Mouse (Mus musculus) embryonic facial prominence, embryonic 14.5 days (tissue): Measurements from ENCODE around the gene Borcs5. TPM values are rescaled to one million over a fixed set of nuclear protein-coding genes. Genes with fewer than 3 reads are reported as not detected.
"Not testable (repeated sequence)": the region's sequence is repeated elsewhere in the genome, so short reads cannot be mapped to it uniquely, and the experiment has no call there.

Experiments used
- ATAC-seq: fragments of 200-750 bp; cut with Nextera tagmentation; 2 replicates; pipeline ENCODE4 v1.8.0; 2017; ENCODE audit warnings: low read depth, moderate number of reproducible peaks, moderate TSS enrichment
- DNase-seq: peaks from one replicate; pipeline ENCODE4 v3.0.0-alpha.2; 2015; ENCODE audit warnings: low spot score
- H3K27ac ChIP-seq: fragments of 300-500 bp; sonication (generic); replicated peaks from 2 replicates; pipeline ENCODE4 v1.5.1; 2014; ENCODE audit warnings: low read depth, mild to moderate bottlenecking, low read length, moderate library complexity
- H3K27me3 ChIP-seq: fragments of 300-500 bp; sonication (generic); replicated peaks from 2 replicates; pipeline ENCODE4 v1.6.1; 2014; ENCODE audit warnings: low read length; ENCODE audit not compliant: control insufficient read depth, insufficient read depth
- H3K36me3 ChIP-seq: fragments of 300-500 bp; sonication (generic); 2 replicates; pipeline ENCODE4 v1.6.1; 2014; ENCODE audit warnings: low read length, mixed read lengths; ENCODE audit not compliant: control insufficient read depth, insufficient read depth
- H3K4me1 ChIP-seq: fragments of 300-500 bp; sonication (generic); 2 replicates; pipeline ENCODE4 v1.6.1; 2014; ENCODE audit warnings: antibody characterized with exemption, low read length; ENCODE audit not compliant: control insufficient read depth, insufficient read depth
- H3K4me2 ChIP-seq: fragments of 300-500 bp; sonication (generic); 2 replicates; pipeline ENCODE4 v1.6.1; 2014; ENCODE audit warnings: low read depth, mild to moderate bottlenecking, low read length, moderate library complexity, mixed read lengths
- H3K4me3 ChIP-seq: fragments of 300-500 bp; sonication (generic); 2 replicates; pipeline ENCODE4 v1.5.1; 2014; ENCODE audit warnings: low read depth, mild to moderate bottlenecking, low read length
- H3K9ac ChIP-seq: fragments of 300-500 bp; sonication (generic); 2 replicates; pipeline ENCODE4 v1.6.1; 2014; ENCODE audit warnings: low read depth, mild to moderate bottlenecking, low read length, moderate library complexity, mixed read lengths
- H3K9me3 ChIP-seq: fragments of 300-500 bp; sonication (generic); 2 replicates; pipeline ENCODE4 v1.6.1; 2016; ENCODE audit warnings: low read length; ENCODE audit not compliant: control insufficient read depth
- WGBS: fragments of 180-500 bp; shearing (Covaris S2); extraction: QIAGEN DNeasy Blood & Tissue Kit; methylation state at CpG from one replicate; pipeline ENCODE4 v1.1.7; 2014; 5-methylcytosine and 5-hydroxymethylcytosine counted together
- polyA plus RNA-seq: library from polyadenylated mRNA; unstranded; fragments of >200 nt; fragmentation: Nextera tagmentation; extraction: Ambion mirVana; gene quantifications from 2 replicates; pipeline ENCODE4 v1.2.1, GENCODE M21; 2014

Borcs5 gene
- polyA plus RNA-seq, 1 experiment from 2014 or later, result 18.0 TPM

DNA sequence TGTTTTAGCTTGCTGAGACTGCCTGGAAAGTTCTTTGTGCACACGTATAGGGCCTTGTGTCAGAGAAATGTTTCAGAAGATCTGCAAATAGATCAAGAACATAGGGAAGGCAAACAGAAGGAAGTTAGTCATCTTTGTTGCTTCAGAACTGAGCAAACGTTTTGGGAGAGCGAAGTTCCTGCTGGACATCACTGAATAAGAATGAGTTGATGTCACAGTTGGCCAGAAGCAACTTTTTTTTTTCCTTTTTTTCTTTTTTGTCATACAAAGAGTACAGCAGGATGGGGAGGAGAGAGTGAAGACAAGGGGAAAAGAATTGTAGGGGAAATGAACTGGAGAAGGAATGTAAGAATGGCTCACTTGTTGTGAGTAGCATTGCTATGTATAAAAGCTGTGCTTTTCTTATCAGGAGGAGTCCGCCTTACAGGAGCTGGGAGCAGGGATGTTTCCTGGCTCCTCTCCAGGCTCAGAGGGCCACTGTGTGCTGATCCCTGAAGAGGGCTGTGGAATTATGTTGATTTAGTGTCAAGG is 31.6 kb downstream of the Borcs5 start:
- Histone ChIP-seq H3K4me3 (no peak overlapping the region), H3K27ac (no peak overlapping the region), H3K9me3 (no peaks in the 10 kb centered on the region), H3K4me1 (peaks cover 5% of the 10 kb centered on the region; the same call in 1 of the 2 replicates), H3K4me2 (no peak overlapping the region), H3K9ac (no peak overlapping the region), H3K36me3 (no peaks in the 10 kb centered on the region), H3K27me3 (no peaks in the 10 kb centered on the region)
- DNase-seq (peak; percentile 31), ATAC-seq (no peak)
- 52% methylated on average over 4 of the region's 4 CpGs for WGBS

DNA sequence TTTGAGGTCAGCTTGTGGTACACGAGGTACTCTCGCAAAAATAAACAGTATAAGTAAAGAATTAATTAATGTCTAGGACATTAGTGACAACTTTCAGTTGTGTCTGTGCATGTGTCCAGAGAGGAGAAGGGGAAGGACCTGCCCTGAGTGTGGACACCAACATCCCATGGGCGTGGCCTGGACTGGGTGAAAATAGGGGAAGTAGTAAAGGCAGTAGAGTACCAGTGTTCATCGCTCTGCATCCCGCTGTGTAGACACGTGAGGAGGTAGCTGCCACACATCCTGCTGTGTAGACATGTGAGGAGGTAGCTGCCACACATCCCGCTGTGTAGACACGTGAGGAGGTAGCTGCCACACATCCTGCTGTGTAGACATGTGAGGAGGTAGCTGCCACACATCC is 34.4 kb downstream of the Borcs5 start:
- not testable (repeated sequence) for H3K4me3 ChIP-seq, H3K27ac ChIP-seq, ATAC-seq, H3K9ac ChIP-seq, H3K4me2 ChIP-seq, H3K27me3 ChIP-seq, DNase-seq, H3K4me1 ChIP-seq, H3K9me3 ChIP-seq, H3K36me3 ChIP-seq
- 86% methylated on average over 6 of the region's 8 CpGs for WGBS

DNA sequence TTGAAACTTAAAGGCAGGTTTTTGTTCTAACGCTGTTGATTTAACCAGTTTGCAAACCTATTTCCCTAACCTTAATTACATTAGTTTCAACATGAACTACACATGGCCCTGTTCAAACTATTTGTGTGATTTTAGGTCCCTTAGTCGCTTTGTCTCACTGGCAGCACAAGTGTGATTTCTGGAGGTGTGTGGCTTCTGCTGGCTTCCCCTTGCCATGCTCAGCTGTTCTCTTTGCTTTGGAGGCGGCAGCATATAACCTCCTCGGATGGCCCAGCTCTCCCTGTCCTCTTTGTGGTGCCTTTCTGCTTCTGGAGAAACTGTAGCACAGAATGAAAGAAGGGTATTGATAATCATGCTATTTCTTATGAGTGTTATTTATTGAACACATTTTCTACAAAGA is 38.2 kb downstream of the Borcs5 start:
- no peak overlapping the region for H3K4me3 ChIP-seq
- DNase-seq (no peak), ATAC-seq (no peak)
- no peaks in the 10 kb centered on the region for H3K9me3 ChIP-seq
- no peak overlapping the region for H3K27ac ChIP-seq
- 84% methylated on average over 4 of the region's 4 CpGs for WGBS
- H3K27me3 ChIP-seq, result no peaks in the 10 kb centered on the region
- H3K9ac ChIP-seq, result no peak overlapping the region
- H3K36me3 ChIP-seq, result no peaks in the 10 kb centered on the region
- H3K4me2 ChIP-seq, result no peak overlapping the region
- H3K4me1 ChIP-seq, result no peaks in the 10 kb centered on the region

DNA sequence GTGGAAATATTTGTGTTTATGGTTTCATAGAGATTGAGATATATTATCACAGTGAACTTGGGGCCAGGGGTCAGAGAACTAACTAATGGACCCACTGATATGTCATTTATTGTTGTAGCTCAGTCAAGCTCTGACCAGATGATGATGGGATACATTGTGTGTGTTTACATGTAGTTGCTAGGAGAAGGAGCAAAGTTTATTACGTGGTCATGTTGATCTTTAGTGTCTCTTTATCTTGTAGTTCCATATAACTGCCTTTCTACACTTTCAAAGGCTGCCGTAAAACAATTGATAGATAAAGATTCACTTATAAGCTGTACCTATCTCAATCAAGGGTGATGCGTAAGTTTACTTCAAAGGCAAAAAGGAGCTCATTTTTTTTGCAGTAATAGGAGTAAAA is 38.7 kb downstream of the Borcs5 start:
- H3K4me3 ChIP-seq, result no peak overlapping the region
- H3K4me1 ChIP-seq, result no peaks in the 10 kb centered on the region
- no peak overlapping the region for H3K9ac ChIP-seq
- DNase-seq (no peak), ATAC-seq (no peak)
- H3K4me2 ChIP-seq, result no peak overlapping the region
- H3K27ac ChIP-seq, result no peak overlapping the region
- H3K27me3 ChIP-seq, result no peaks in the 10 kb centered on the region
- no peaks in the 10 kb centered on the region for H3K36me3 ChIP-seq
- WGBS, result 81% methylated on average over 3 of the region's 3 CpGs
- no peaks in the 10 kb centered on the region for H3K9me3 ChIP-seq

DNA sequence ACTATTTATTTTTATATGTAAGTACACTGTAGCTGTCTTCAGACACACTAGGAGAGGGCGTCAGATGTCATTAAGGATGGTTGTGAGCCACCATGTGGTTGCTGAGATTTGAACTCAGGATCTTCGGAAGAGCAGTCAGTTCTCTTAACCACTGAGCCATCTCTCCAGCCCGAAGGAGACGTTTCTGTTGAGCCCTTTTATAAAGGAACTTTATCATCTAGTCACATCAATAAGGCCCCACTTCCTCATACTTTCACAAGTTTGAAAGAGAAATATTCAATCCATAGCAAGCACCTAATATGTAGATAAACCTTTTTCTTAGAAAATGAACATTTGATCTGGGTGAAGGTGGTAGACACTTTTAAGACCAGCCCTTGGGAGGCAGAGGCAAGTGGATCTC is 40.0 kb downstream of the Borcs5 start:
- H3K9ac ChIP-seq, H3K4me3 ChIP-seq, H3K27ac ChIP-seq, H3K4me1 ChIP-seq, DNase-seq, ATAC-seq, H3K4me2 ChIP-seq, H3K27me3 ChIP-seq, H3K36me3 ChIP-seq, H3K9me3 ChIP-seq: not testable (repeated sequence)
- WGBS, result 82% methylated on average over 4 of the region's 4 CpGs

DNA sequence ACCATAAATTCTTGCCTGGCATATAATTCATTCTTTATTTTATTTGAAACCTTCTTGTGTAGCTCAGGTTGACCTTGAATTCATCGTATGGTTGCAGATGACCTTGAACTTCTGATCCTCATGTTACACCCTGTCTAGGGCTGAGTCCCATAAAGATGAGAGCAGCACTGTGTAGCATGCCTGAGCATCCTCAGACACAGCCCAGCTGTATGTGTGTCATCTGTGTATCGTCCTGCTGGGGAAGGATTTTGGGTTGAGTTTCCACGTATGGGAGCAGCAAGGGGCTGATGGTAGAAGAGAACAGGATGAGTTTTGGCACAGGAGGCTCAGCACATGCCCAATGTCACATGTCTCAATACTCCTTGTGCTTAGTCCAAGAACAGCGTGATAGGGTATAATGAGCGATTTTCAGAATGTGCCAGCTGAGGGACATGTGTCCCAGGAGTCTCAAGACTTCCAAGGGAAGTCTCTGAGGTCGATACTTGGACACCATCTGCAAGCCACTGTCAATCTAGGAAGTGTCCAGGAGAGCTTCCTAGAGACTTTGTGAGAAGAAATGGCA is 45.1 kb downstream of the Borcs5 start:
- no peak overlapping the region for H3K4me2 ChIP-seq
- no peak overlapping the region for H3K4me3 ChIP-seq
- ATAC-seq (no peak), DNase-seq (no peak)
- no peak overlapping the region for H3K9ac ChIP-seq
- 77% methylated on average over 6 of the region's 6 CpGs for WGBS
- no peaks in the 10 kb centered on the region for H3K36me3 ChIP-seq
- no peak overlapping the region for H3K27ac ChIP-seq
- no peaks in the 10 kb centered on the region for H3K9me3 ChIP-seq
- no peaks in the 10 kb centered on the region for H3K4me1 ChIP-seq
- H3K27me3 ChIP-seq, result no peaks in the 10 kb centered on the region

DNA sequence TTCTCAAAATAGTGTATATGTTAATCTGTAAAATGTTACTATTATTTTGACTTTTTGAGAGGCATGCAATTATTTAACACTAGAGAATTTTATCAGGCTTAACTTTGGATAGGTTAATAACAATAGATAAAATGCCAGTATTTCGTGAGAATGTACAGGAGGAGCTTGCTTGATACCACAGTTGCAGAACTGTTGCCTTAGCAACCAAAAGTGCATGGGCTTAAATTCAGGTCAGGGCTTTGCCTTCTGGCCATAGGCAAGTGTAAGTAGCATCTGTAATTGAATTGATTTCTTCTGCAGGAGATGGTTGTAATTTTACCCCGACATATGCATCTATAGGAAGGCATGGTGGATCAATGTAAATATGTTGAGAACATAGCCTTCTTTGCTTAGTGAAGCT is 45.7 kb downstream of the Borcs5 start:
- no peak for DNase-seq
- H3K9me3 ChIP-seq, result no peaks in the 10 kb centered on the region
- no peak for ATAC-seq
- no peak overlapping the region for H3K4me3 ChIP-seq
- no peak overlapping the region for H3K4me2 ChIP-seq
- 53% methylated on average over 2 of the region's 2 CpGs for WGBS
- H3K4me1 ChIP-seq, result no peaks in the 10 kb centered on the region
- H3K27ac ChIP-seq, result no peak overlapping the region
- H3K27me3 ChIP-seq, result no peaks in the 10 kb centered on the region
- no peaks in the 10 kb centered on the region for H3K36me3 ChIP-seq
- no peak overlapping the region for H3K9ac ChIP-seq

DNA sequence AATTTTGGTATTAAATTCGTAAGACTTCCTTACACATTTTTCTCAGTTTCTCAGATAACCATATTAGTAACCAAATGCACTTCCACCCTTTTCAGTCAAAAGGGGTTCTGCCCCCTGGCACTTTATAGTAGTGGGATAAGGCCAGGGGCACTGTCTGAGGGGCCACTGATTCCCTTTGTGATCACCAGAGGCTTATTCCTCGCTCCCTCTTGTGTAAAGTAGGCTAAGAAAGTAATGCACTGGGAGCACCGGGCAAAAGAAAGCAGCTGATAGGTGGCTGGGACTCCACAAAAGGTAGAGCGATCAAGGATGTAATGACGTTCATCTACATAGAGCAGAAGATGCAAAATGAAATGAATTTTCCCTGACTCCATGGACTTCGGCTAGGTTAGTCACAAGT is 46.2 kb downstream of the Borcs5 start:
- Histone ChIP-seq H3K4me2 (no peak overlapping the region), H3K9me3 (no peaks in the 10 kb centered on the region), H3K9ac (no peak overlapping the region), H3K4me1 (no peaks in the 10 kb centered on the region), H3K27ac (no peak overlapping the region), H3K36me3 (no peaks in the 10 kb centered on the region), H3K4me3 (no peak overlapping the region), H3K27me3 (no peaks in the 10 kb centered on the region)
- DNase-seq (no peak), ATAC-seq (no peak)
- WGBS, result 87% methylated on average over 6 of the region's 6 CpGs

DNA sequence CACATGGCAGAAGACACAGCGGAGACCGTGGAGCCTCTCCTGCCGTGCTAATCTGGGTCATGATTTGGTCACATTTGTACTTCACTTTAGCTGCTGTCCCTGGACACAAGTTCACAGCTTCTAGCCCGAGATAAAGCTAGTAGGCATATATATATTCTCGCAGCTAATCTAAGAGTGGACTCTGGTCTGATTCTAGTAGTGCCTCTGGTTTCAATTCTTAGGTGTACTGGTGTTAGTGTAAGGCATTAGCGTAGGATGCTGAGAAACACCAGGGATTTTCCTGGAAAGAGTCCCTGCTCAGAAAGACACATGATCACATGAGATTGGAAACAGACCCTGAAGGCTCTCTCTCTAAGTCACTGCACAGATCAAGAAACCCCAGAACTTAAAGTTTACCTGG is 55.2 kb downstream of the Borcs5 start:
- no peak overlapping the region for H3K4me2 ChIP-seq
- H3K4me3 ChIP-seq, result no peak overlapping the region
- no peaks in the 10 kb centered on the region for H3K9me3 ChIP-seq
- 79% methylated on average over 6 of the region's 6 CpGs for WGBS
- no peaks in the 10 kb centered on the region for H3K27me3 ChIP-seq
- no peak overlapping the region for H3K27ac ChIP-seq
- no peaks in the 10 kb centered on the region for H3K36me3 ChIP-seq
- no peak for ATAC-seq
- peaks cover 5% of the 10 kb centered on the region for H3K4me1 ChIP-seq
- H3K9ac ChIP-seq, result no peak overlapping the region
- DNase-seq, result no peak
